Mouse (Mus musculus) heart, embryonic 13.5 days (tissue): Measurements from ENCODE around the gene Pmm1. TPM values are rescaled to one million over a fixed set of nuclear protein-coding genes. Genes with fewer than 3 reads are reported as not detected.
A peak's percentile ranks its signal among the peaks of the same experiment; 100 is the strongest.
"Not testable (repeated sequence)": the region's sequence is repeated elsewhere in the genome, so short reads cannot be mapped to it uniquely, and the experiment has no call there.

Source experiments
- ATAC-seq: fragments of 200-750 bp; cut with Nextera tagmentation; 2 replicates; pipeline ENCODE4 v1.8.0; 2017; ENCODE audit warnings: moderate TSS enrichment; ENCODE audit not compliant: insufficient number of reproducible peaks, low FRiP score, low TSS enrichment; ENCODE audit errors: extremely low read depth
- H3K27ac ChIP-seq: fragments of 300-500 bp; sonication (generic); replicated peaks from 2 replicates; pipeline ENCODE4 v1.5.1; 2015; ENCODE audit warnings: moderate library complexity, mild to moderate bottlenecking, inconsistent platforms
- H3K27me3 ChIP-seq: fragments of 300-500 bp; sonication (generic); replicated peaks from 2 replicates; pipeline ENCODE4 v1.6.1; 2015; ENCODE audit warnings: mild to moderate bottlenecking, inconsistent platforms
- H3K36me3 ChIP-seq: fragments of 300-500 bp; sonication (generic); 2 replicates; pipeline ENCODE4 v1.6.1; 2015; ENCODE audit warnings: mild to moderate bottlenecking, inconsistent platforms
- H3K4me1 ChIP-seq: fragments of 300-500 bp; sonication (generic); 2 replicates; pipeline ENCODE4 v1.6.1; 2015; ENCODE audit warnings: inconsistent platforms
- H3K4me2 ChIP-seq: fragments of 300-500 bp; sonication (generic); 2 replicates; pipeline ENCODE4 v1.6.1; 2015; ENCODE audit warnings: inconsistent platforms, mild to moderate bottlenecking, moderate library complexity
- H3K4me3 ChIP-seq: fragments of 300-500 bp; sonication (generic); 2 replicates; pipeline ENCODE4 v1.5.1; 2015; ENCODE audit warnings: moderate library complexity, mild to moderate bottlenecking, inconsistent platforms
- H3K9ac ChIP-seq: fragments of 300-500 bp; sonication (generic); 2 replicates; pipeline ENCODE4 v1.6.1; 2015; ENCODE audit warnings: inconsistent platforms, mild to moderate bottlenecking, moderate library complexity
- H3K9me3 ChIP-seq: fragments of 300-500 bp; sonication (generic); 2 replicates; pipeline ENCODE4 v1.6.1; 2016; ENCODE audit warnings: inconsistent platforms
- WGBS: fragments of 180-500 bp; shearing (Covaris S2); methylation state at CpG from one replicate; pipeline ENCODE4 v1.1.7; 2015; ENCODE audit warnings: mixed read lengths; 5-methylcytosine and 5-hydroxymethylcytosine counted together
- polyA plus RNA-seq: library from polyadenylated mRNA; unstranded; fragments of >200 nt; fragmentation: Nextera tagmentation; extraction: Ambion mirVana; gene quantifications from 2 replicates; pipeline ENCODE4 v1.2.1, GENCODE M21; 2015

Gene Pmm1
- 17.9 and 20.2 TPM in 2 replicates for polyA plus RNA-seq

GRCm38 (mm10) chr15:81960171-81961077 lies at the start of gene Pmm1:
TSS of gene Pmm1 (minus strand) at chr15:81960930.
- peak within 1 kb of the TSS; percentile 85 for H3K9ac ChIP-seq
- H3K4me1 ChIP-seq = peaks cover 16% of the 10 kb centered on the region; the same call in 1 of the 2 replicates
- peak within 1 kb of the TSS; percentile 81 for H3K27ac ChIP-seq
- H3K4me3 ChIP-seq = peak within 1 kb of the TSS; percentile 66
- H3K36me3 ChIP-seq = peaks cover 7% of the 10 kb centered on the region; the same call in 1 of the 2 replicates
- under 1% methylated on average over 72 of the region's 77 CpGs for WGBS
- H3K4me2 ChIP-seq = peak within 1 kb of the TSS; percentile 98
- peak; percentile 98 for ATAC-seq
- no peaks in the 10 kb centered on the region for H3K27me3 ChIP-seq
- no peaks in the 10 kb centered on the region for H3K9me3 ChIP-seq

- no peak for ATAC-seq
- Histone ChIP-seq H3K4me3 (no peak overlapping the region), H3K27me3 (no peaks in the 10 kb centered on the region), H3K9me3 (no peaks in the 10 kb centered on the region), H3K4me2 (no peak overlapping the region), H3K4me1 (no peaks in the 10 kb centered on the region), H3K36me3 (peaks cover 41% of the 10 kb centered on the region), H3K27ac (no peak overlapping the region), H3K9ac (no peak overlapping the region)
- 90% methylated on average over 8 of the region's 8 CpGs for WGBS
Observed at GRCm38 (mm10) chr15:82004257-82004656, 43.5 kb upstream of the Pmm1 start.

DNA sequence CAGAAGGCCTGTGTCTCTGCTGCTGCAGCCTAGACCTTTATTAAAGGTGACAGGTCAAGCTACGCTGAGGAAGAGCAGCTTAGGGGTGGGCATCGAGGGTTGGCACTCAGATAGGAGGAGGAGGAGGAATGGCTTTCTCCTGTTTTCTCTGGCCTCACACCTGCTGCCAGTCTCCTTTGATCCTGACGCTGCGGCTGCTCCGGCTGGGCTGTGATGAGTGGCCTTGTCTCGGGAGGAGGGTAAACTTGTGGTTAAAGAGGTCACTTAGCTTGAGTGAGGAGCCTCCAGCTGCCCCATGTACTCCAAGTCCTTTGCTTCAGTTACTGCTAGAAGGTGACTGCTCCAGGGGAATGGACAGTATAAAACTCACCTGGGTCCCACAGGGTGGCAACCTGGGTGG lies 33.3 kb upstream of the Pmm1 start:
- peaks cover 63% of the 10 kb centered on the region for H3K36me3 ChIP-seq
- no peak for ATAC-seq
- no peak overlapping the region for H3K9ac ChIP-seq
- no peaks in the 10 kb centered on the region for H3K9me3 ChIP-seq
- WGBS = 74% methylated on average over 6 of the region's 6 CpGs
- H3K27me3 ChIP-seq = no peaks in the 10 kb centered on the region
- no peak overlapping the region for H3K4me3 ChIP-seq
- no peak overlapping the region for H3K4me2 ChIP-seq
- no peak overlapping the region for H3K27ac ChIP-seq
- peaks cover 28% of the 10 kb centered on the region for H3K4me1 ChIP-seq

DNA sequence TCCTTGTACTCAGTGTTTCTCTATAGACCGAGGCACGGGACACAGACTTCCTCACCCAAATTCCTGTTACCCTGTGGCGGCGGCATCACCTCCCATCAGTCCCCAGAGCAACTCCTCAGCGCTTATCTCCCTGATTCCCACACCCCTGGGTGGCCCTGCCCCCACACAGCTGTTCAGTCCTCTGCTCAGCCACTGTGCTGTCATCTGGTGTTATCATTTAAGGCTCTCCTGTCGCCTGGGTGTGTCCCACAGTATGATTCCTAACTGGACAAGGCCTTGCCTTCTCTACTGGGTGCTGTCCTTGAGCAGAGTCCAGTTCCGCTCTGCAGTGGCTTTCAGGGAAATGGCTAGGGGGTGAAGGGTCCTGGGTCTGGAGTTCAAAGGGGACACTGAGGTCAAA lies 29.8 kb upstream of the Pmm1 start:
- H3K4me3 ChIP-seq = no peak overlapping the region
- no peaks in the 10 kb centered on the region for H3K9me3 ChIP-seq
- H3K9ac ChIP-seq = peak overlapping the region; percentile 67; the same call in 1 of the 2 replicates
- no peaks in the 10 kb centered on the region for H3K27me3 ChIP-seq
- peaks cover 29% of the 10 kb centered on the region for H3K36me3 ChIP-seq
- ATAC-seq = no peak
- H3K27ac ChIP-seq = no peak overlapping the region
- H3K4me2 ChIP-seq = no peak overlapping the region
- WGBS = 17% methylated on average over 7 of the region's 7 CpGs
- peaks cover 28% of the 10 kb centered on the region for H3K4me1 ChIP-seq

DNA sequence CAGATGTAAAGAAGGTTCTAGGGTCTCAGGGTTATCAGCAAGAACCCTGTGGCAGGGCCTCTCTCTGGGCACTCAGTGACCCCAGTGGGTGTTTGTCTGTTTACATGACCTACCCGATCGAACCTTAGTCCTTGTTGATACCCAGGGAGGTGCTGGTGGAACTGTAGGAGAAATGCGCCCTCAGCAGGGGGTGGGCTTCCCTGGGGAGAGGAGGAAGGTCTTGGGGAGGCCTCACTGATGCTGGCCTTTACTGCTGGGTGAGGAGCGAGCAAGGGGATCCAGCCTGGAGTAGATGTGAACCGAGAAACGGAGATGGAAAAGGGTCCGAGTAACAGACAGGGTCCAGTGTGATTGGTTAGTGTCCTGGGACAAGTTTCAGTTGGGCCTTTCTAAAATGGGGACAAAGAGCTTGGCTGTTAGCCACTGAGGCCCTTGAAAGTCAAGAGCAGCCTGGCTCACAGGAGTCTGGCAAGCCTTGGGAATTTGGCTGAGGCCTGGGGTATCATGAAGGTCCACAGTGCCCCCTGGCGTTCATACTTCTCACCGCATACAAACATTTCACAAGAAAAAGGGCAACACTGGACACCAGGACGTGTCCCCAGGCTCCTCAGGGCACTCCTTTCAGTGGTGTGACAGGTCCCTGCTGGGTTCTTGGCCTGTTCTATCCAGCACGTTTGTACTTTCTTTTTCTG lies 28.8 kb upstream of the Pmm1 start:
- 33% methylated on average over 11 of the region's 11 CpGs for WGBS
- Histone ChIP-seq H3K4me2 (peak overlapping the region; percentile 23), H3K4me3 (no peak overlapping the region), H3K9ac (peak overlapping the region; percentile 51; the same call in 1 of the 2 replicates), H3K27ac (no peak overlapping the region), H3K36me3 (peaks cover 20% of the 10 kb centered on the region), H3K4me1 (peaks cover 28% of the 10 kb centered on the region), H3K27me3 (no peaks in the 10 kb centered on the region), H3K9me3 (no peaks in the 10 kb centered on the region)
- no peak for ATAC-seq

- Histone ChIP-seq H3K4me2 (no peak within 1 kb of the TSS), H3K9me3 (no peaks in the 10 kb centered on the region), H3K4me1 (peaks cover 28% of the 10 kb centered on the region), H3K36me3 (0 out of 2 replicates have a peak, but pooled peaks cover 1% of the 10 kb centered on the region), H3K27me3 (no peaks in the 10 kb centered on the region), H3K27ac (no peak within 1 kb of the TSS), H3K4me3 (no peak within 1 kb of the TSS), H3K9ac (no peak within 1 kb of the TSS)
- no peak for ATAC-seq
- WGBS = 86% methylated on average over 3 of the region's 3 CpGs
Observed at GRCm38 (mm10) chr15:81987646-81988045, 26.9 kb upstream of the Pmm1 start, which contains the start of gene Xrcc6. TSS of gene Xrcc6 (plus strand) at chr15:81987835.

DNA sequence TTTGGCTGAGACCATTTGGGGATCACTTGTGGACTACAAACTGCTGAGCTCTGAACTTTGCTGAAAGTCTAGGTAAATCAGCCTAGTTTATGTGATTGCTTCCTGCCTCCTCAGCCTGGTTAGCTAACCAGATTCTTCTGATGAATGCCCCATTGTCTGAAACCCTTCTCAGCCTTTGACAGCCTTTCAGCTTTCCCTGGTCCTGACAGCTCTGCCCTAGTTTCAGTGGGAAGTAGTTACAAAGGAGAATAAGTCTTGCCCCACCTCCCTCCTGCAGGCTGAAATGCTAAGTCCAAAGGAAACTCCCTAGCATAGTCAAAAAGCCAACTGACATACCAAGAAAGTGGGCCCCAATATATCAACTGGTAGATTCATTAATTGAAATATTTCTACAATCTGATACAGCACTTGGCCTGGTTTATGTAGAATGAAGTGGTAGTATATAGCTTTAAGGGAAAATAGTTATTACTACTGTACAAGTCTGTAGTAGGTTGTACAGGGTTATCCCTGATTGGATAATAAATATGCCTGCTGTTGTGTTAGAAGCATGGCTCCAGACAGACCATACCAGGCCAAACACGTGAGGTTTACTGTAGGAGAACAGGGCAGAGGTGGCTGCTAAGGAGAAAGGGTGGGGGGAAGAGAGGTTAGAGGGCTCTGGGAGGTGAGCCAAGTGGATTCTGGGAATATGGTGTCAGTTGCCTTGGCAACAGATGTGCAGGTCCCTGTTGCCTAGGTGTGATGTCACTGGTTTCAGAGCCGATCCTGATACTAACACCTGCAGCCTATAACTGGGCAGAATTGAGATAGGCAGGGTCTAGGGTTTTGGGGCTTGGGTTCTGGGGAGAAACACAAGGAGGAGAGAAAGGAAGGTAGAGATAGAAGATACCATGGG lies 24.8 kb upstream of the Pmm1 start:
- no peak overlapping the region for H3K9ac ChIP-seq
- no peak for ATAC-seq
- no peak overlapping the region for H3K27ac ChIP-seq
- WGBS = 58% methylated on average over 2 of the region's 2 CpGs
- no peak overlapping the region for H3K4me3 ChIP-seq
- H3K4me1 ChIP-seq = peaks cover 14% of the 10 kb centered on the region
- no peak overlapping the region for H3K4me2 ChIP-seq
- no peaks in the 10 kb centered on the region for H3K27me3 ChIP-seq
- no peaks in the 10 kb centered on the region for H3K9me3 ChIP-seq
- no peaks in the 10 kb centered on the region for H3K36me3 ChIP-seq

DNA sequence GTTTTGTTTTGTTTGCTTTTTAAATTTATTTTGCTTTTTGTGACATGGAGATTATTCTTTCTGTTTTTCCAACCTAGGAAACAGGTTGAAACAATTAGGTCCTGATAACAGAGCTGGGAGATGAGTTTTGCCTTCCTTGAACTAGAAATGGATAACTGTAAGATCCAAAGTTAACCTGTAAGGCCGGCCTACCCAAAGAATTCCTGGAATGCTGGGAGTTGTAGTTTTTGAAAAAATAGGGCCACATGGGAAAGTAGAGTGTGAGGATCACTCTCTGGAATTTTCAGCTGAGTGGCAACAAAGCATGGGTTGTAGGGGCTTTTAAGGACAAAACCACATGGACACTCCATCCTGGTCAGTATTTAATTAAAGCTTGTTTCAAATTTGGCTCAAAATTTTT lies 21.4 kb upstream of the Pmm1 start:
- WGBS = 40% methylated on average over 1 of the region's 1 CpGs

GRCm38 (mm10) chr15:81980321-81980720 lies 19.6 kb upstream of the Pmm1 start, which contains the start of gene 1700029P11Rik:
TSS of gene 1700029P11Rik (plus strand) at chr15:81980540.
- Histone ChIP-seq H3K9ac (no peak within 1 kb of the TSS), H3K4me3 (no peak within 1 kb of the TSS), H3K36me3 (no peaks in the 10 kb centered on the region), H3K27me3 (no peaks in the 10 kb centered on the region), H3K4me1 (no peaks in the 10 kb centered on the region), H3K9me3 (no peaks in the 10 kb centered on the region), H3K4me2 (no peak within 1 kb of the TSS), H3K27ac (no peak within 1 kb of the TSS)
- 90% methylated on average over 23 of the region's 23 CpGs for whole genome bisulfite sequencing
- ATAC-seq = no peak

More for the DNA sequence above, 21.4 kb upstream of the Pmm1 start:
- no peak overlapping the region for H3K9ac ChIP-seq
- no peaks in the 10 kb centered on the region for H3K27me3 ChIP-seq
- no peaks in the 10 kb centered on the region for H3K9me3 ChIP-seq
- H3K36me3 ChIP-seq = no peaks in the 10 kb centered on the region
- H3K4me2 ChIP-seq = no peak overlapping the region
- no peak for ATAC-seq
- no peak overlapping the region for H3K27ac ChIP-seq
- H3K4me3 ChIP-seq = no peak overlapping the region
- H3K4me1 ChIP-seq = no peaks in the 10 kb centered on the region

DNA sequence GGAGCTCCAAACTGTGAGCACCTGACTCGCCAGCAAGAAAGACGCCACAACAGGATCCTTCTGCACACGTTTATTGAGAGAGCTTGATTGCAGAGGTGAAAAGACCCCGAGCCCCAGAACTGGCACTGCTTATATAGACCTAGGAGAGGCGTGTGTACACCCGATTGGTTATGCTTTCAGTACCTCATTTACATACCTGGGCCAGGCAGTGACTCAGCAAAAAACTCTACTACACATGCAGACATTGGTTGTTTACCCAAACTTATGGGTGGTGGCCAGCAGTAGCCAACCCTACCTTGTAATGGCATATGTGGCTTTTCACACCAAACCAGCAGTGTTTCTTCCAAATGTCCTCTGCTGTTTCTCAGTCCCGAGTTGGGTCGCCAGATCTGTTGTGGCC lies 14.4 kb upstream of the Pmm1 start:
- not testable (repeated sequence) for H3K36me3 ChIP-seq, H3K27ac ChIP-seq, H3K9me3 ChIP-seq, ATAC-seq, H3K9ac ChIP-seq, H3K4me3 ChIP-seq, H3K27me3 ChIP-seq, H3K4me1 ChIP-seq, H3K4me2 ChIP-seq
- 90% methylated on average over 8 of the region's 8 CpGs for WGBS

- H3K9ac ChIP-seq, H3K4me1 ChIP-seq, H3K36me3 ChIP-seq, H3K9me3 ChIP-seq, H3K4me2 ChIP-seq, H3K4me3 ChIP-seq, H3K27ac ChIP-seq, H3K27me3 ChIP-seq, ATAC-seq: not testable (repeated sequence)
- 84% methylated on average over 4 of the region's 4 CpGs for WGBS
Observed at GRCm38 (mm10) chr15:81970498-81970897, 9.8 kb upstream of the Pmm1 start.
